ENCODE assay signal across 13 mouse cellular contexts in genomic region chr14:59988860-59989259, GRCm38 (mm10).
DNase-seq lines count a peak whose midpoint lies in the region; ATAC-seq and TF ChIP-seq lines count a peak whose summit lies in the region.
"Had no signal": no experiment of that assay in that cellular context is flagged by ENCODE, and none has a peak within 500 bp of the region (broad histone marks: within the 10 kb centered on the region; RNA-seq: fewer than 3 reads in every experiment).

No protein-coding gene starts in this region.

- 49% methylated on average over 5 of the region's 5 CpGs for WGBS in lung, adult 2 months

- POLR2A ChIA-PET in Patski (lab: Charles Lee) = no interaction called here

- peaks cover 12% of the 10 kb centered on the region for H3K27me3 ChIP-seq in Patski
- H3K27me3 ChIP-seq: forebrain, embryonic 13.5 days; lung, embryonic 15.5 days; neural tube, embryonic 12.5 days had no signal

- in situ Hi-C loops in Patski (cut with MboI; ENCODE audit: low pct_unique_long_range_greater_than_20kb) = no loop called here

- no peak for TF ChIP-seq POLR2A in lung, adult 2 months (IDR thresholded peaks at IDR 0.05; ENCODE audit: borderline replicate concordance, extremely low read depth, low read depth, low read length)

- no peak overlapping the region for H3K4me3 ChIP-seq in lung, adult 2 months (replicated peaks; ENCODE audit: extremely low read depth, low read depth, low read length)
- H3K4me3 ChIP-seq: forebrain, embryonic 13.5 days; lung, embryonic 15.5 days; neural tube, embryonic 12.5 days had no signal

- H3K4me1 ChIP-seq in lung, adult 2 months (ENCODE audit: control insufficient read depth, insufficient read depth, low read length) = no peaks in the 10 kb centered on the region
- H3K4me1 ChIP-seq: forebrain, embryonic 13.5 days; lung, embryonic 15.5 days; neural tube, embryonic 12.5 days had no signal

- TF ChIP-seq CTCF in lung, adult 2 months (IDR thresholded peaks at IDR 0.05; ENCODE audit: insufficient read depth, low read length) = 0 out of 2 replicates have a peak, but pooled peaks have one; percentile 11
- peak; percentile 45 for TF ChIP-seq CTCF in Patski (IDR thresholded peaks at IDR 0.05)

- ATAC-seq in Patski = no peak
- ATAC-seq: forebrain, embryonic 13.5 days had no signal

- peak; percentile 28 for DNase-seq in heart, adult 11 months
- no peak for DNase-seq in heart, adult 8-10 months (ENCODE audit: low spot score)
- peak; percentile 3 for DNase-seq in lung, adult 2 months
- no peak for DNase-seq in lung, postnatal 25 days (ENCODE audit: low spot score)
- no peak for DNase-seq in Patski (ENCODE audit: low read depth, low spot score)
- DNase-seq in retina, embryonic 14.5 days (ENCODE audit: low spot score) = peak; percentile 65
- DNase-seq in frontal cortex, postnatal 25 days (ENCODE audit: low spot score in 2 of 2) = no peak
- DNase-seq in spleen, adult 12 weeks (ENCODE audit: low spot score) = no peak
- DNase-seq: cerebellum, adult 9-10 months; layer of hippocampus, adult 9-11 months had no signal

- CTCF ChIA-PET in Patski (lab: Charles Lee) = no interaction called here

Comparison
In these comparisons a context has a peak if more than half of its experiments do, and no peak if none do; other contexts are left out.
1. DNase-seq: peak in heart, adult 11 months (single experiment), lung, adult 2 months (single experiment) and retina, embryonic 14.5 days (single experiment); none in heart, adult 8-10 months (single experiment), lung, postnatal 25 days (single experiment), Patski (single experiment), frontal cortex, postnatal 25 days (0 of 2) and spleen, adult 12 weeks (single experiment).